Mouse (Mus musculus) liver, adult 2 months (tissue): ENCODE measurements at regions not wholly inside any gene's neighbourhood (a gene's known extent, or its start where the extent isn't known, plus 50 kb on each side); places are given as distances from the start of the nearest gene placed in this dataset.

Experiments
- CTCF ChIP-seq: fragments of 200-500 bp; IDR thresholded peaks from 2 replicates; pipeline ENCODE4 v1.5.1; 2011; ENCODE audit warnings: low read depth, low read length, control low read depth
- POLR2A ChIP-seq: fragments of 200-500 bp; IDR thresholded peaks from 2 replicates; pipeline ENCODE4 v1.6.1; 2011; ENCODE audit warnings: low read length, control low read depth; ENCODE audit not compliant: insufficient read depth; ENCODE audit errors: extremely low read depth

DNA sequence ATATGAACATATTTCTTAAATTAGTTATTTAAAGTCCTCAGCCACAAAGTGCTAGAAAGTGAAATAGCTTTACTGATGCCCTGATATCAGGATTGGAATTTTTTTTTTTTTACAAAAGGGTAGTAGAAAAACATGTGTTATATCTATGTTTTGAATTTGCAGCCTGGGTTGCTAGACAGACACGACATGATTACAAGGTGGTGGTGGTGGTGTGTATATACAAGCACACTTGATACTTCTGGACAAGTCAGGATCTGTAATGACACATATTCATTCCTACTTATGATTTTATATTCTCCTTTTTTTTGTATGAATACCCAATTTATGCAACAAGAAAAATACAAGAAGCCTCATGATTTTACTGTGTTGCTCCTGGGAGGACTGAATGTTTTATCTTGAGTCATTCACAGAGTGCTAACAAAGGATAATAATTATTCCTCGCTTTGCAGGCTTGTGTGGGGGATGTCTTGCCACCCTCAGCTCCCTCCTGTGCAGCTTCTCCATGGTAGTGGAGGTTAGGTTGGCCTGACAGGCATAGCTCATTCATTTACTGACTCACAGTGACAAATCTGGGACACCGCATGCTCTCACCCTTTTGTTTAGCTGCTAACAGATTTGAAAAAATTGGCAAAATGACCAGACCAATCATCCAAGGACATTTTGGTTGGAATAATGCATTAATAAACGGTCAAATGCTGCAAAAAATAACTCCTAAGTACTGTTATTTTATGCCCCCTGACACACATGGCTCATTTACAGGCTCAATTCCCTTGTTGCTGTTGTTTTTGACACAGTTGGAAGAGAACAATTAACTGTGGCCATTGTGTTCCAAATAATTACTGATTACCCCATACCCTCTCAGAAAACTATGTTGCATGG, 303.3 kb upstream of the Sel1l start:
- no peak for TF ChIP-seq POLR2A
- TF ChIP-seq CTCF: no peak
